Comparison of ENCODE assay signal across 11 mouse cellular contexts in the genomic region with DNA sequence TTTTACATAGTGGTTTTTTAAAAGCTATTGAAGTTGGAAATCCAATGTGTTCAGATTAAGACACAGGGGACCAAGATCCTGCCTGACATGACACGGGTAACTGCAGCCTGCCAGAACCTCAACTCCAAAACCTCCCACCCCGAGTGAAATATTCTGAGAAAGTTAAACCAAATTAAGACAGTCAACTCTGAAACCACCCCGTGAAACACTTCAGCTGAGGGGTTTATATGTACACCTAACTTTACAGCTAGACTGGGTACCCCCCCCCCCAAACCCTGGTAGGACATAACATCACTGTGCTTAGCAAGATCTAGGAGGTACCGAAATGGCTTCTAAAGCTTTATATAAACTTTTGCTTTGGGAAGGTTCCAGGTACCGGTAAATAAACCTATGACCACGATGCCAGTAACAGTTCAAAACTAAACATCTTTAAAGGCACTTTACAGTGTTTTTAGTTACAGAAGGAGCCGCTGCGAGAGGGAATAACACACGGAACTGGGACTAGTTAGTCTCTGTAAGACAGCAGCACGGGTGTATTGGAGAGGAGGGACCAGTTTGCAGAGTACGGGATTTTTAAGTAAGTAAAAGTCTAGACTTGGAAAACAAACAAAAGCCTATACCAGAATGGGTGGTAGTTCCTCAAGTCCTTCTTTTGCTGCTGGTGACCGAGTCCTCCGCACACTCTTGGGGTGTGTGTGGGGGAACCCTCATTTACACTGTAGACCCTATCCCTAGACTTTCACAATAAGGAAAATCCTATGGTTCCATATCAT. TPM values are rescaled to one million over a fixed set of nuclear protein-coding genes. Genes with fewer than 3 reads are reported as not detected.
A peak's percentile ranks its signal among the peaks of the same experiment; 100 is the strongest.
DNase-seq lines count a peak whose midpoint lies in the region; ATAC-seq and TF ChIP-seq lines count a peak whose summit lies in the region.
"Had no signal": no experiment of that assay in that cellular context is flagged by ENCODE, and none has a peak within 500 bp of the region (broad histone marks: within the 10 kb centered on the region; RNA-seq: fewer than 3 reads in every experiment).

No protein-coding gene starts in this region.

- H3K4me2 ChIP-seq in hindbrain, embryonic 12.5 days (replicated peaks), result peak overlapping the region; percentile 80
- no peak overlapping the region for H3K4me2 ChIP-seq in hindbrain, embryonic 14.5 days (replicated peaks)
- H3K4me2 ChIP-seq in embryonic facial prominence, embryonic 11.5 days (ENCODE audit: low read depth, low read length), result peak overlapping the region; percentile 81
- H3K4me2 ChIP-seq in intestine, embryonic 15.5 days (replicated peaks), result no peak overlapping the region
- H3K4me2 ChIP-seq in neural tube, embryonic 13.5 days, result no peak overlapping the region
- H3K4me2 ChIP-seq in liver, postnatal 0 days (ENCODE audit: low read depth, low read length), result no peak overlapping the region
- no peak overlapping the region for H3K4me2 ChIP-seq in liver, embryonic 11.5 days

- peaks cover 26% of the 10 kb centered on the region for H3K4me1 ChIP-seq in hindbrain, embryonic 12.5 days
- H3K4me1 ChIP-seq in hindbrain, embryonic 14.5 days (replicated peaks; ENCODE audit: control insufficient read depth, insufficient read depth, low read length), result peaks cover 8% of the 10 kb centered on the region; the same call in 1 of the 2 replicates
- peaks cover 8% of the 10 kb centered on the region for H3K4me1 ChIP-seq in embryonic facial prominence, embryonic 11.5 days (ENCODE audit: control insufficient read depth, insufficient read depth, low read length)
- H3K4me1 ChIP-seq in intestine, embryonic 15.5 days (replicated peaks), result peaks cover 16% of the 10 kb centered on the region
- H3K4me1 ChIP-seq in neural tube, embryonic 13.5 days (replicated peaks), result peaks cover 31% of the 10 kb centered on the region
- H3K4me1 ChIP-seq in liver, postnatal 0 days (ENCODE audit: insufficient read depth), result peaks cover 6% of the 10 kb centered on the region; the same call in 1 of the 2 replicates
- peaks cover 6% of the 10 kb centered on the region; the same call in 1 of the 2 replicates for H3K4me1 ChIP-seq in liver, embryonic 11.5 days (replicated peaks; ENCODE audit: control insufficient read depth, insufficient read depth, low read length)

- H3K9ac ChIP-seq in hindbrain, embryonic 12.5 days, result no peak overlapping the region
- no peak overlapping the region for H3K9ac ChIP-seq in hindbrain, embryonic 14.5 days
- peak overlapping the region; percentile 84 for H3K9ac ChIP-seq in embryonic facial prominence, embryonic 11.5 days (replicated peaks; ENCODE audit: low read length)
- H3K9ac ChIP-seq in intestine, embryonic 15.5 days, result no peak overlapping the region
- no peak overlapping the region for H3K9ac ChIP-seq in neural tube, embryonic 13.5 days
- no peak overlapping the region for H3K9ac ChIP-seq in liver, postnatal 0 days (replicated peaks)
- no peak overlapping the region for H3K9ac ChIP-seq in liver, embryonic 11.5 days (ENCODE audit: low read depth, low read length)
- H3K9ac ChIP-seq: liver, embryonic 15.5 days had no signal

- ATAC-seq in hindbrain, embryonic 12.5 days (ENCODE audit: low FRiP score), result no peak
- no peak for ATAC-seq in hindbrain, embryonic 14.5 days (ENCODE audit: low FRiP score)
- no peak for ATAC-seq in embryonic facial prominence, embryonic 11.5 days (replicated peaks; ENCODE audit: insufficient number of reproducible peaks, low FRiP score, low TSS enrichment, low read depth)
- ATAC-seq in intestine, embryonic 15.5 days, result peak; percentile 3; the same call in 1 of the 2 replicates
- peak; percentile 19; the same call in 1 of the 2 replicates for ATAC-seq in neural tube, embryonic 13.5 days (ENCODE audit: low read depth)
- ATAC-seq in liver, postnatal 0 days, result no peak
- ATAC-seq in liver, embryonic 11.5 days (replicated peaks; ENCODE audit: low FRiP score), result no peak

- H3K27me3 ChIP-seq in hindbrain, embryonic 12.5 days, result peaks cover 74% of the 10 kb centered on the region
- H3K27me3 ChIP-seq in hindbrain, embryonic 14.5 days (ENCODE audit: control insufficient read depth, insufficient read depth, low read length), result peaks cover 70% of the 10 kb centered on the region
- peaks cover 19% of the 10 kb centered on the region for H3K27me3 ChIP-seq in embryonic facial prominence, embryonic 11.5 days (ENCODE audit: control insufficient read depth, insufficient read depth, low read length)
- H3K27me3 ChIP-seq in intestine, embryonic 15.5 days (replicated peaks), result peaks cover 66% of the 10 kb centered on the region
- peaks cover 94% of the 10 kb centered on the region for H3K27me3 ChIP-seq in neural tube, embryonic 13.5 days
- H3K27me3 ChIP-seq in liver, postnatal 0 days (ENCODE audit: insufficient read depth, low read length), result peaks cover 78% of the 10 kb centered on the region
- H3K27me3 ChIP-seq in liver, embryonic 11.5 days (replicated peaks; ENCODE audit: control insufficient read depth, insufficient read depth, low read length), result peaks cover 93% of the 10 kb centered on the region
- H3K27me3 ChIP-seq: CH12.LX had no signal

- H3K4me3 ChIP-seq in hindbrain, embryonic 12.5 days, result peak overlapping the region; percentile 41; the same call in 1 of the 2 replicates
- H3K4me3 ChIP-seq in hindbrain, embryonic 14.5 days (replicated peaks; ENCODE audit: low read length), result no peak overlapping the region
- H3K4me3 ChIP-seq in embryonic facial prominence, embryonic 11.5 days (ENCODE audit: low read depth, low read length), result peak overlapping the region; percentile 67
- H3K4me3 ChIP-seq in intestine, embryonic 15.5 days (replicated peaks), result no peak overlapping the region
- no peak overlapping the region for H3K4me3 ChIP-seq in neural tube, embryonic 13.5 days
- H3K4me3 ChIP-seq in liver, postnatal 0 days (ENCODE audit: low read depth, low read length), result no peak overlapping the region
- H3K4me3 ChIP-seq in liver, embryonic 11.5 days (ENCODE audit: low read depth, low read length), result no peak overlapping the region

- DNase-seq in hindbrain, embryonic 14.5 days (ENCODE audit: low spot score), result no peak
- DNase-seq in embryonic facial prominence, embryonic 11.5 days (ENCODE audit: low spot score), result peak; percentile 35
- no peak for DNase-seq in liver, postnatal 0 days
- DNase-seq in B cell, adult 2 months, result no peak
- no peak for DNase-seq in liver, embryonic 11.5 days (ENCODE audit: low spot score)

- TF ChIP-seq EP300 in liver, postnatal 0 days (IDR thresholded peaks at IDR 0.05; ENCODE audit: low read depth), result no peak

- no peak overlapping the region for H3K27ac ChIP-seq in hindbrain, embryonic 12.5 days
- H3K27ac ChIP-seq in hindbrain, embryonic 14.5 days, result no peak overlapping the region
- H3K27ac ChIP-seq in embryonic facial prominence, embryonic 11.5 days (replicated peaks; ENCODE audit: low read depth, low read length), result peak overlapping the region; percentile 78; the same call in 1 of the 2 replicates
- H3K27ac ChIP-seq in intestine, embryonic 15.5 days, result no peak overlapping the region
- no peak overlapping the region for H3K27ac ChIP-seq in neural tube, embryonic 13.5 days (replicated peaks)
- no peak overlapping the region for H3K27ac ChIP-seq in liver, postnatal 0 days (ENCODE audit: low read depth)
- H3K27ac ChIP-seq in liver, embryonic 11.5 days (ENCODE audit: low read depth, low read length), result no peak overlapping the region
- H3K27ac ChIP-seq: liver, embryonic 15.5 days had no signal

- H3K36me3 ChIP-seq in hindbrain, embryonic 12.5 days, result no peaks in the 10 kb centered on the region
- H3K36me3 ChIP-seq in hindbrain, embryonic 14.5 days (replicated peaks; ENCODE audit: control insufficient read depth, insufficient read depth), result no peaks in the 10 kb centered on the region
- H3K36me3 ChIP-seq in embryonic facial prominence, embryonic 11.5 days (replicated peaks; ENCODE audit: control insufficient read depth, insufficient read depth, low read depth, low read length), result no peaks in the 10 kb centered on the region
- H3K36me3 ChIP-seq in intestine, embryonic 15.5 days, result no peaks in the 10 kb centered on the region
- H3K36me3 ChIP-seq in neural tube, embryonic 13.5 days, result no peaks in the 10 kb centered on the region
- H3K36me3 ChIP-seq in liver, postnatal 0 days (replicated peaks; ENCODE audit: insufficient read depth, low read length), result no peaks in the 10 kb centered on the region
- H3K36me3 ChIP-seq in liver, embryonic 11.5 days (ENCODE audit: control insufficient read depth, insufficient read depth, low read length), result no peaks in the 10 kb centered on the region
- H3K36me3 ChIP-seq: liver, embryonic 15.5 days had no signal

- no peak for TF ChIP-seq CTCF in liver, postnatal 0 days (IDR thresholded peaks at IDR 0.05; ENCODE audit: low read depth)

- H3K9me3 ChIP-seq in hindbrain, embryonic 12.5 days (replicated peaks), result no peaks in the 10 kb centered on the region
- no peaks in the 10 kb centered on the region for H3K9me3 ChIP-seq in hindbrain, embryonic 14.5 days (ENCODE audit: control insufficient read depth, low read length)
- no peaks in the 10 kb centered on the region for H3K9me3 ChIP-seq in embryonic facial prominence, embryonic 11.5 days (replicated peaks; ENCODE audit: control insufficient read depth, low read length)
- H3K9me3 ChIP-seq in intestine, embryonic 15.5 days, result no peaks in the 10 kb centered on the region
- H3K9me3 ChIP-seq in neural tube, embryonic 13.5 days, result no peaks in the 10 kb centered on the region
- no peaks in the 10 kb centered on the region for H3K9me3 ChIP-seq in liver, postnatal 0 days (ENCODE audit: low read length)
- no peaks in the 10 kb centered on the region for H3K9me3 ChIP-seq in liver, embryonic 11.5 days (ENCODE audit: control insufficient read depth, low read length)
- H3K9me3 ChIP-seq: liver, embryonic 15.5 days had no signal

- 3% methylated on average over 13 of the region's 13 CpGs for WGBS in hindbrain, embryonic 12.5 days
- 2% methylated on average over 13 of the region's 13 CpGs for WGBS in hindbrain, embryonic 14.5 days
- under 1% methylated on average over 13 of the region's 13 CpGs for WGBS in embryonic facial prominence, embryonic 11.5 days
- 3% methylated on average over 13 of the region's 13 CpGs for WGBS in intestine, embryonic 15.5 days
- WGBS in neural tube, embryonic 13.5 days, result 2% methylated on average over 13 of the region's 13 CpGs
- 5% methylated on average over 13 of the region's 13 CpGs for WGBS in liver, postnatal 0 days (ENCODE audit: insufficient replicate concordance)
- 4% methylated on average over 13 of the region's 13 CpGs for WGBS in liver, embryonic 11.5 days

RNA-seq across cellular contexts. Expression of gene Lhx8, which starts 3.2 kb away (rescaled TPM):
- polyA plus RNA-seq in hindbrain, embryonic 12.5 days (2016; fragmentation: Nextera tagmentation; extraction: Ambion mirVana), result 1.4 and 3.1 TPM in 2 replicates
- polyA plus RNA-seq in hindbrain, embryonic 14.5 days (2014; fragmentation: Nextera tagmentation; extraction: Ambion mirVana), result 0.35 TPM in 1 of 2 replicates, not detected in the other
- polyA plus RNA-seq in embryonic facial prominence, embryonic 11.5 days (2014; fragmentation: Nextera tagmentation; extraction: Ambion mirVana), result 55.2 and 73.1 TPM in 2 replicates
- 0.13 and 0.19 TPM in 2 replicates for polyA plus RNA-seq in intestine, embryonic 15.5 days (2015; fragmentation: Nextera tagmentation; extraction: Ambion mirVana)
- 0.68 TPM in 1 of 2 replicates, not detected in the other for polyA plus RNA-seq in neural tube, embryonic 13.5 days (2015; fragmentation: Nextera tagmentation; extraction: Ambion mirVana)
- polyA plus RNA-seq in liver, postnatal 0 days (2015; fragmentation: Nextera tagmentation; extraction: Ambion mirVana), result not detected in 2 replicates
- 0.10 and 0.78 TPM in 2 replicates for polyA plus RNA-seq in liver, embryonic 11.5 days (2014; fragmentation: Nextera tagmentation; extraction: Ambion mirVana)
- polyA plus RNA-seq: cerebellum, adult 2 months; liver, embryonic 15.5 days had no signal

Comparison
In these comparisons a context has a peak if more than half of its experiments do, and no peak if none do; other contexts are left out.
1. H3K4me2 ChIP-seq: peak in hindbrain, embryonic 12.5 days (single experiment) and embryonic facial prominence, embryonic 11.5 days (single experiment); none in hindbrain, embryonic 14.5 days (single experiment), intestine, embryonic 15.5 days (single experiment), neural tube, embryonic 13.5 days (single experiment), liver, postnatal 0 days (single experiment) and liver, embryonic 11.5 days (single experiment).
2. H3K4me3 ChIP-seq: peak in hindbrain, embryonic 12.5 days (single experiment) and embryonic facial prominence, embryonic 11.5 days (single experiment); none in hindbrain, embryonic 14.5 days (single experiment), intestine, embryonic 15.5 days (single experiment), neural tube, embryonic 13.5 days (single experiment), liver, postnatal 0 days (single experiment) and liver, embryonic 11.5 days (single experiment).
3. ATAC-seq: peak in intestine, embryonic 15.5 days (single experiment) and neural tube, embryonic 13.5 days (single experiment); none in hindbrain, embryonic 12.5 days (single experiment), hindbrain, embryonic 14.5 days (single experiment), embryonic facial prominence, embryonic 11.5 days (single experiment), liver, postnatal 0 days (single experiment) and liver, embryonic 11.5 days (single experiment).
4. RNA of gene Lhx8, which starts 3.2 kb away (polyA plus RNA-seq): 55.2 to 73.1 TPM in embryonic facial prominence, embryonic 11.5 days; 1.4 to 3.1 TPM in hindbrain, embryonic 12.5 days, 0.13 to 0.19 TPM in intestine, embryonic 15.5 days, 0.10 to 0.78 TPM in liver, embryonic 11.5 days, 0.35 TPM in hindbrain, embryonic 14.5 days, 0.68 TPM in neural tube, embryonic 13.5 days and not detected in liver, postnatal 0 days; every median in the first group is over 10 times any median in the second.